Mouse (Mus musculus) layer of hippocampus, adult 18-20 months (tissue): ENCODE results near the gene Gabarap. TPM values are rescaled to one million over a fixed set of nuclear protein-coding genes. Genes with fewer than 3 reads are reported as not detected.
A peak's percentile ranks its signal among the peaks of the same experiment; 100 is the strongest.
"Not testable (repeated sequence)": the region's sequence is repeated elsewhere in the genome, so short reads cannot be mapped to it uniquely, and the experiment has no call there.

ENCODE experiments used
- DNase-seq, 2 experiments: peaks; one replicate each; pipeline ENCODE4 v3.0.0; 2022; ENCODE audit warnings: low spot score in 2 of 2
- total RNA-seq, 2 experiments: library from RNA; stranded (reverse); gene quantifications; 2 replicates each; pipeline ENCODE4 v1.2.3; 2021

Gabarap gene
- total RNA-seq, 2 experiments from 2014 or later, result 238 to 240 TPM

DNA sequence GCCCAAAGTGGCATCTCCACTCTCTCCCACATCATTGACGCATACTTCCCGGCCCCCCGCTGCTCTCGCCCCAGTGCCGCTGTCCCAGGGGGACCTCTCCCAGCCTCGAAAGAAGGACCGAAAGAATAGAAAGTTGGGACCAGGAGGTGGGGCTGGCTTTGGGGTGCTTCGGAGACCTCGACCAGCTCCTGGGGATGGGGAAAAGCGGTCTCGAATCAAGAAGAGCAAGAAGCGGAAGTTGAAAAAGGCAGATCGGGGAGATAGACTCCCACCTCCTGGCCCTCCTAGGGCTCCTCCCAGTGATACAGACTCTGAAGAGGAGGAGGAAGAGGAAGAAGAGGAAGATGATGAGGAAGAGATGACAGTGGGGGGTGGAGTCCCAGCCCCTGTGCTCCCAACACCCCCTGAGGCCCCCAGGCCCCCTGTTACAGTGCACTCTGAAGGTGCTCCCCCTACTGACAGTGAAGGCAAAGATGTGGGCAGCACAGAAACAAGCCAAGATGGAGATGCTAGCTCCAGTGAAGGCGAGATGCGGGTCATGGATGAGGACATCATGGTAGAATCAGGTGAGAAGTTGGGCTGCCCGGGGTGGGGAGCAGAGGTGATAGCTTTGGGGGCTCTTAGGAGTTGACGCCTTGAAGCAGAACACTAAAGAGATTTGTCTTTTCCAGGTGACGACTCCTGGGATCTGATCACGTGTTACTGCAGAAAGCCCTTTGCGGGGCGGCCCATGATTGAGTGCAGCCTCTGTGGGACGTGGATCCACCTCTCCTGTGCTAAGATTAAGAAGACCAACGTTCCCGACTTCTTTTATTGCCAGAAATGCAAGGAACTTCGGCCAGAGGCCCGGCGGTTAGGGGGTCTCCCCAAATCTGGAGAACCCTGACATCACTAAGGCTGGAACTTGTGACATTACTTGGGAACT is 7.9 kb downstream of the Gabarap start:
- DNase-seq, result no peak

DNA sequence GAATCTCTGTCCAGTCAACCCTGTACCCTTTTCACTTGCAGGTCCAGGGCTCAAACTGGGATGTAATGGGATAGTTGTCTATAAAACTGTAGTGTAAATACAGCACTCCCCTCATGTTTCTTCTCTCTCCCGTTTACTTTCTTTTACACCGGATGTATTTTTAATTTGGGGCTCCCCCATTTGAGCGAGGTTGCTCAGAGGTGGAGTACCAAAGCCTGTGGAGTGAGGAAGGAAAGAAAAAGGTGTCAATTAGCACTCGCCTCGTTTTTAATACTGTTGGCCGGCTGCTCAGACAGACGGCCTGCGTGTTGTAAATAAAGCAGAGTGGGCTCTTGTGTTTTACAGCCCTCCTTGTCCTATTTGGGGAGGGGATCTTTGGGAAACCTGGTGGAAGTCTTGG is 8.7 kb downstream of the Gabarap start:
- no peak for DNase-seq

DNA sequence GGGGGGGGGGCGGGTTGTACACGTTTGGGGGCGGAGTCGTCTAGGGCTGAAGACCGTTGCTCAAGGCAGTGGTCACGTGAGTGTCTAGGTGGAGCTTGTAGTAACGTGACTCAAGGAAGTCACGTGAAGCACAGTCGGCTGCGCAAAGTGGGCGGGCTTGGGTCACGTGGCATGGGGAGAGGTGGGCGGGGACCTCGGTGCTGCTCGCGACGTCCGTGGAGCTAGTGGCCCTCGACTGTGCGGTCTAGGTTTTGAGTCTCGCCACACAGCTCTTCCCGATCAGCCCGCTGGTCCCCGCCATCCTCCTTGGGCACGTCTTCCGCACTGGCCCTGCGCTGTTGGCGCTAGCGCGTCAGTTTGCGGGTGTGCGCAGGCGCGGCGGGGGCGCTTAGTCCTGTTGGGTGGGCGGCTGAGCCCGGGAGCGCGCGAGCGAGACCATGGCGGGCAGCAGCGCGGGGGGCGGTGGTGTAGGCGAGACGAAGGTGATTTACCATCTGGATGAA is 9.5 kb downstream of the Gabarap start, which contains the start of gene Dvl2:
Gene Dvl2 (plus strand): TSS at position 200 of the 503 bp plus-strand sequence.
- peak; percentile 84 to 94 for DNase-seq

GRCm38 (mm10) chr11:70001159-70001558 is 10.2 kb downstream of the Gabarap start:
- no peak for DNase-seq

- DNase-seq, result no peak
These were observed 10.9 kb downstream of the Gabarap start for GRCm38 (mm10) chr11:70001865-70002264.

GRCm38 (mm10) chr11:70002471-70002870 is 11.5 kb downstream of the Gabarap start:
- DNase-seq, result no peak

DNA sequence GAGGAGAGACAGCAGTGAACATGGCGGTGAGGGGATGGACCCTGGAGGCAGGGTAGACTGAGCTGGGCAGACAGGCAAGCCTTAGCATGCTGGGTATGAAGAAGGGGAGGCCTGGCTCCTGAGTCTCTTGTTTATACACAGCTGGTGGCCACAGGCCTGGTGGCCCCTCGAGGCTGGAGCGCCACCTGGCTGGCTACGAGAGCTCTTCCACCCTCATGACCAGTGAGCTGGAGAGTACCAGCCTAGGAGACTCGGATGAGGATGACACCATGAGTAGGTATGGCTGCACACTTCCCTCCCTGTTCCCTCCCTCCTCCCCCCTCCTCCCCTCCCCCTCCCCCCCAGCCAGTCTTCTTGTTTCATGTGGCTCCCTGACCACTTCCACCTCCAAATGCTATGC is 14.6 kb downstream of the Gabarap start:
- DNase-seq, result no peak

GRCm38 (mm10) chr11:70010033-70010432 is 19.1 kb downstream of the Gabarap start:
- no peak for DNase-seq

DNA sequence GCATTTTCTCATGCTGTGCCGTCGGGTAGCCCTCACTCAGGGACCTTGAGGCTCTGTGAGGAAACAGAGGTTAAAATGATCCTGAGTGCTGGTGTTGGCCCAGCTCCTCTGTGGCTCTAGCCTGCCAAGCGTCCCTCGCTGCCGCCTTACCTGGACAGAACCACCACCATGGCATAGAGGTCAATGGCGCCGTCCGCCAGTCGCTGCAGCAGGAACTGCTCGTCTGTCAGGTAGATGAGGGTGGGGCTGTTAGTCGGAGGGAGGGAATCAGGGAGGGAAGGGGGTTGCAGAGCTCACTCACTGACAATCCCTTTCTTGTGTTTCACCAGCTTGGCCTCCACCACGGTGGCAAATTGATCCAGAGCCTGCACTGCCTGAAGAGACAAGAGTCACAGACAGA is 19.6 kb downstream of the Gabarap start:
- DNase-seq, result no peak

GRCm38 (mm10) chr11:70010961-70011360 is 20.0 kb downstream of the Gabarap start:
- DNase-seq, result peak in 1 of 2 experiments; percentile 3

DNA sequence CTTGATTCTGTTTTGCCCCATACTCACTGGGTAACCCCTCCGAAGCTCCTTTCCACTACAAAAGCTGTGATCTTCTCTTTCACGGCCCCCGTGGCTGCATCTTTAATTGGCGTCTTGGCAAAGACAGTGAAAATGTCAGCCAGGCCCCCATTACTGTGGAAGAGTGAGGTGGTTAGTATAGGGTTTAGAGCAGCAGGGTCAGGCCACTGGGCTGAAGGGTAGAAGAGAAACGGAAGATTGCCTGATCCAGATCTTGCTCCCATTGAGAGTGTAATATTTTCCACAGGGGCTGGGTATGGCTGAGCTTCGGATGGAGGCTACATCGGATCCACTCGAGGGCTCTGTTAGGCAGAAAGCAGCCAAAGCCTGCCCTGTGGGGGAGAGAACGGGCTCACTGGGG is 22.0 kb downstream of the Gabarap start:
- no peak for DNase-seq

DNA sequence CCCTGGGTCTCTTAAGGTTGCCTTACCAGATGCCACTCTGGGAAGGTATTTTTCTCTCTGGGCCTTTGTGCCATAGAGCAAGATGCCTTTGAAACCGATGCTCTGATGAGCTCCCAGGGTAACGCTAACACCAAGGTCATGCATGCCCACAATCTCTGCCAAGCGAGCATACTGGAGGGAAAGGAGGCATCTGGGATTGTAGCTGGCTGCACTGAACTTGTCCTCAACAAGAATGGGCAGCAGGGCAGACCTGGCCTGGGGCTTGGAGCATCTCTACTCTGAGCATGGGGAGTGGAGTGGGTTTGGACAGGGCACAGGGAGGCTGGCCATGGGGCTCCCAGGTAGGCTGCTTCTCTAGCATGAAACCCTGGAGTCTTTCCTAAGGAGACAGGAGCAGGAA is 22.5 kb downstream of the Gabarap start:
- DNase-seq, result no peak

- DNase-seq, result no peak
These were observed 23.1 kb downstream of the Gabarap start for GRCm38 (mm10) chr11:70014051-70014450.

GRCm38 (mm10) chr11:70014880-70015558 is 24.1 kb downstream of the Gabarap start, which contains the start of gene Acadvl:
Gene Acadvl (minus strand): TSS chr11:70015411.
- DNase-seq, result peak; percentile 81 to 92

GRCm38 (mm10) chr11:70015677-70016076 is 24.7 kb downstream of the Gabarap start:
- no peak for DNase-seq

- not testable (repeated sequence) for DNase-seq
These were observed 25.2 kb downstream of the Gabarap start for GRCm38 (mm10) chr11:70016177-70016576.

- no peak for DNase-seq
These were observed 25.7 kb downstream of the Gabarap start, which contains the start of gene Dlg4 for GRCm38 (mm10) chr11:70016669-70017068. Gene Dlg4 (plus strand): TSS chr11:70016942.

GRCm38 (mm10) chr11:70017199-70017767 is 26.3 kb downstream of the Gabarap start:
- no peak for DNase-seq

DNA sequence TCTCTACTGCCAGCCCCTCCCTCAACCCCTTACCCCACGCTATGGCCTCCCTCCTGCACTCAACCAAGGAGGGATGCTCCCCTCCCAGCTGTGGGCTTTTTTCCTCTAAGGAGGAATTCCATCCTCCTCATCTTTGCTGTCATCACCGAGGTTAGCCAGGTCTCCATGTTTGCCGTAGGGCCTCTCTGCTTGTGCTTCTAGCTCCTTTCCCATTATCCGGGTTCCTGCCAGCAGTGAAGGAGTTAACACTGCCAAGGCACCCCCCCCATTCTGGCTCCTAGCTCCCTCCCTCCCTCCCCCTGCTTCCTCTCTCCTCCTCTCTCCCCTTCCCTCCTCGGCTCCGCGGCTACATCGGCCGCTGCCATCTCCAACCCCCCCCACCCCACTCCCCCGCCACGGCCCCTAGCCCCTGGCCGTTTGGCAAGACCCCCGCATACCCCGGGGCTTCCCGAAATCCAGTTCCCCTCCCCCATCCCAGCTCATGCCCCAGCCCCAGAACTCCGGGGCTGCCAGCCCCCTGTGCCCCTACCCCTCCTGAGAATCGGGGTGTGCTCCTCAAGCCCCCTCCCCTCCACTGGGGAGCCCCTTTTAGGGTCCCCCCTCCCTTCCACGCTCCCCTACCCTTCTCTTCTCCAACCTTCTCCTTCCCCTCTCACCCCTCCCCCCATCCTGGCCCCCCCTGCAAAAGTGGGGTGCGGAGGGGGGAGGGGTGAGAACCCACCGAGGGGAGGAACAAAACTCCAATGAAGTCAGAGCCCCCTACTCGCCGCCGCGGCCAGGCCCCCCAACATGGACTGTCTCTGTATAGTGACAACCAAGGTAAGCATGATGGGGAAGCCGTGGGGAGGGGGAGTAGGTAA is 27.4 kb downstream of the Gabarap start:
- DNase-seq, result peak in 1 of 2 experiments; percentile 71

DNA sequence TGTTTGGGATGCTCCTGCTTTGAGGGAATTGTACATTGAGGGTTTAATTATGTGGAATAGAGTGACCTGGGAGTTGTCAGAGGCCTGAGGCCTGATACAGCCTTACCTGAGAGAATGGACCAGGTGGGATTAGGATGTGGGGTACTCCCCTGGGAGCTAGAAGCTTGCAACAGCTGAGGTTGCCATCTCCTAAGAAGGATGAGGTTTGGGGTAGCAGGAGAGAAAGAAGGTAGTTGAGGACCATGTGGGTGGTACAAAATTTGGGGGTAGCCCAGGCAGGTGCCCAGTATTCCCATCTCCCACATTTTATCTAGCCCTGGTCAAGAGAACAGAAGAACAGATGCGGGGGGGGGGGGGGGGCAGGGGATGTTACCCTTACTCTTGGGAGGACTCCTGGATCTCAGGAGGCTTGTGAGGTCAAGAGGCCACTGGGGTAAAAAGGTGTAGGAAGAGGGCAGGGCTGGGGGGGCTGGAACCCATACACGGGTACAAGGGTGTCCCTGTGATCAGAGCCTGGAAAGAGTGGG is 28.6 kb downstream of the Gabarap start:
- DNase-seq, result peak in 1 of 2 experiments; percentile 49
